Mouse (Mus musculus): ENCODE data around the gene Cadm1.
A peak's percentile ranks its signal among the peaks of the same experiment; 100 is the strongest.

Gene Cadm1

DNA sequence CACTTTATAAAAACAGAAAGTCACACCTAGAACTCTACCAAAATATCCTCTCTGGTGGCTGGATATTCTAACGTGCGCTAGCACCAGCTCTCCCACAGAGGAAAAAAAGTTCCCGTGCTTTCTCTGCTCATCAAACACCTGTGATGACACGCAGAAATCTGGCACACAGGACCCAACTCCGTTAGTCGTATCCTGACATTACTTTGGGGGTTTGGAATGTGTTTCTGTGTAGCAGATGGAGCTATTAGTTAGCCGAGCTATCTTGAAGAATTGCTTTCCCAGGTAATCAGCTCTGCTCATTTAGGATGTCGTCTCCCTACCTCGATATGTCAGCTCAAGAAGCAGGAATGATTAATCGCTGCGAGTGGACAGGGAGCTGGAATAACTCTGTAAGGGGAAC lies 80.3 kb downstream of the Cadm1 start:
- no peak for DNase-seq

DNA sequence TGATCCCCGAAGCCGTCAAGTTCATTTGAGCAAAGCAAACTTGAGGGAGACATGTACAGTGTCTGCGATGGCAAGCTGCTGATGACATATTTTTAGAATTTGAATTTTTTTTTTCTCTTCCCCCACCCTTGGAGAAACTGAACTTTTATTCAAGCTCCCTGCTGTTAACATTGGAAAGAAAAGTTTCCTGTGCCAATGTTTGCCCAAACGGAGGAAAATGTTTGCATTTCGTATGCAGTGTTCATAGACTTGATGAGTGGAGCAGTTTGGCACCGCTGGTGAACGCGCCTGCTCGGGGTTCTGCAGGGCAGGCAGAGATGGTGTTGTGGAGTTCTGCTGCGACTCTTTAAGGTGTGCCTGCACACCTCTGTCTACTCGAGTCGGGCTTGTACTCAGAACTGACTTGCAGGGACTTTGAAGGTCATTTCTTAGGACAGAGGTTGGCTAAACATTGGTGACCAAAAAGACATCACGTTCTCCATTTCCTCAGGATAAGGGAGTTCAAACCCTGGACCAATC lies 83.0 kb downstream of the Cadm1 start:
- no peak for DNase-seq

DNA sequence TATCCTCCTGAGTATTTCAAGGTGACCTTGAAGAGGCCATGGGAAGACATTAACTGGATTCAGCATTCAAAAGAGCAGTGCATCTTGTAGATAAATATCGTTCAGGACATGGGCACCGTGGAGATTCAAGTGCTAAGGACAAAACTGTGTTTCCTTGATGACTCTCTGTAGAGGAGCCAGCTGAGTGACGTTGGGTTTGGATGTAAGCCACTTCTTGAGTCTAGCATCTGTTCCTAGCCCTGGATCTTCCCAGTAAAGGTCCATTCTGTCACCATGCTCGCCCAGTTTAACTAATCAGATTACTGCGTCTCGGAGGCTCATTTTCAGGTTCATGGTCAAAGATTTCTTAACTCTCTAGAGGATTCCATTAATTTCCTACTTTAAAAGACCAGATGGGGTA lies 85.1 kb downstream of the Cadm1 start:
- DNase-seq: peak; percentile 37

DNA sequence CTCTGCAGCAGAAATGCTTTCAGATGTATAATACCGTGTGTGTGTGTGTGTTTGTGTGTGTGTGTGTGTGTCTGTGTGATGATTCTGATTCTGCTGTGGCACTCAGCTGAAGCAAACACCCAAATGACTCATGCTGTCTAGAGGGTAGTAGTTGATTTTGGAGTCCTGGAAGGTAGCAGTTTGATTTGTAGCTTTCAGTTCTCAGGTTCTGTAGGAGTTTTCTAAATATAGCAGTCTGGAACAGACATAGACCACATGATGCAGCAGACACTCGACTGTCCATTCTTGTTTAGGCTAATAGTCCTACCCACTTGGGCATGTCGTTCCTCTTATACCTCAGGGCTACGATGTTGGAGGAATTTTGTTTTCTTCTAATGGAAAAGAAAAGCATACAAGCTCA lies 86.4 kb downstream of the Cadm1 start:
- DNase-seq: no peak

DNA sequence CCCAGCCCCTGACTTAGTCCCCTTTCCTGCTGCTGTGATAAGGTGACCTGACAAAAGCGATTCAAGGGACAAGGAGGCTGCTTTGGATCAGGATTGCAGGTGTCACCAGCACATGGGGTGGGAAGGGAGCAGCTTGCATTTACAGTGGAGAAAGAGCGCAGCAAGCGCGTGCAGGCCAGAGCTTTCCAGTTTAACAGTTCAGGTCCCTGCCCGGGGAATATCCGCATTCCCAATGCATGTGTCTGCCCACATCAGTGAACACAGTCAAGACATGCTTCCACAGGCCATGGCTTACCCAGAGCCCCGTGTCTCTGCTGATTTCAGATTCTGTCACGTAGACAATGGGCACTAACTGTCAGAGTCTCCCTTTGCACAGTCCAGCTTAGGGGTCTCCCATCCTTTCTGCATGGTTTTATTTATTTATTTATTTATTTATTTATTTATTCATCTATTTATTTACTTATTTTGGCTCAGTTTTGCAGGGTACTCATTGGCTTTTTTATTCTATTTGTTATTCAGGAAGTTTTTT lies 89.6 kb downstream of the Cadm1 start:
- no peak for DNase-seq

DNA sequence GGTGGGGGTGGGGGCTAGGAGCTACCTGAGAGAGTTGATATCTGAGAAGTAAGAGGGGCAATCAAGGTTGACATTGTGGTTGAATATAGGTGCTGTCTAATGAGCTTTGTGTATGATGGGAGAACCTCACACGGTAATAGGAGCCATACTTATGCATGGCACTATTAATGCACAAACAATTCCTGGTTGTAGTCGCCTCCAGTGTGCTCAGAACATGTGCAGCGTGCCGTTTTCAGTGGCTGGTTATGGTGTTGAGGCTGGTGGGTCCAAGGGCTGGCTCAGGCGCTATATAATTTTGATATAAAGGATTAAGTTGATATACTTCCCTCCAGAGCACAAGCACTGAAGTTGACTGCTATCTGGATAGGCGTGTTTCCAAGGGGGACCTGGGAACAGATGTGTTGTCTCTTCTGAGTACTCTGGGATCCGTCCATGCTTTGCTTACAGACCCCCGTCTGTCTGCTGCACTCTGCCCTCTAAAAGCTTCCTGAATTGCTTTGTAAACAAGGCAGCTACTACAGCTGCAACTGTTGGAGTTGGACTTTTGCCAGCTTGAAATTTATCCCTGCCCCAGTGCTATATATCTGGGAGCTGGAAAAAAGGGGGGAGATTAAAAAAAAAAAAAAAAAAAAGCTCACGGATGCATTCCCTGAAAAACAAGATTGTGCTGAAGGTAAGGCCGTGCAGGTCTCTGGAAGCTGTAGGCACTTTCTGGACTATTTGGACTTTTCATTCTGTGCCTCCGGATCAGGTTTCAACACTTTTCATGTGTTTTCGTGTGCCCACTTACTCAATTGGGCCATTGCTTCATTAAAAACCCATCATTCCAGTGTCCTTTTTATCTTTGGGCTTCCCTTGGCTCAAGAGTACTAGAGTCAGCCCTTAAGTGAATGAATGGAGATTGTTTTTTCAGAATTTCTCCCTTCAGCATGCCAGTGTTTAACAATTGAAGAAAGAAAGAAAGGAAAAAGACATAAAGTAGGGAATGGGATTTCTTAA lies 93.8 kb downstream of the Cadm1 start:
- DNase-seq: no peak

DNA sequence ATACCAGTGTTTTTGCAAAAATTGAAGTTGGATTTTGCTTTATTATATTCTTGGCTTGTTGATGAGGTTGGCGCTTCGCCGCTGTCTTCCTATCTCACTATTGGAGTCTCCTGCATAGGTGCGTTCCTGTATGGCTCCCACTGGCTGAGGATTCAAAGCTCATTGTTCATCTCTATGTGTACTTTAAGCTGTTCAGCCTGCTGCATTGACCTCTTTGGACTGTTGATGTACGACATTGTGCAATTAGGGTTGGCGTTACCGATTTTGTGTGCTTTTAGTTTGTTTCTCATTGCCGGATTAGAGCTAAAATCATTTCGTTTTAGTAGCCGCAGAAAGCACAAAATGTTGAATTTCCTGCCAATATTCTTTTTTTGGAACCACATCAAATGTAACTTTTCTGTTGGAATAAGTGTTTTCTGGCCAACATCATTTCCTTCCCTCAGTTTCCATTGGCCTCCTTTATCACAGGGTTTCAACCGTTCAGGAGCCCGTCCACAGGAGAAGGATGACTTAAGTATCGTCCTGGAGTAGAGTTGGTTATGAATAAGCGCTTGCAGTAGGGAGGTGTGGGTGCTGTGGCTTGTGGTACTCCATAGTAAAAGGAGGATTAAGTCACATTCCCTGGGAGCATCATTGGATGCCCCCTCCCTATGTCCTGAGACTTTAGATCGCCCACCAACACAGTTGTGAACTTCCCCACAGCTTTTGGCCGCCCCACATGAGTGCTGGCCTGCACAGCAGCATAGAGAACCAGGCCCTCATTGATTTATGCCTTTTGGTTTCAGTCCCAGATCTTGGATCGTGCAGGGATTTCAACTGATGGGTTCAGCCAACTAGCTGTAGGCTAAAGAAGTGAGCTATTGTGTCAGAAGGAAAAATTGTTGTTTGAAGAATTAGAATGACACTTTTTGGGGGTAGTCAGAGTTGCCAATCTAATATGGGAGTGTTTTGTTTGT lies 94.9 kb downstream of the Cadm1 start:
- peak; percentile 34 for DNase-seq

DNA sequence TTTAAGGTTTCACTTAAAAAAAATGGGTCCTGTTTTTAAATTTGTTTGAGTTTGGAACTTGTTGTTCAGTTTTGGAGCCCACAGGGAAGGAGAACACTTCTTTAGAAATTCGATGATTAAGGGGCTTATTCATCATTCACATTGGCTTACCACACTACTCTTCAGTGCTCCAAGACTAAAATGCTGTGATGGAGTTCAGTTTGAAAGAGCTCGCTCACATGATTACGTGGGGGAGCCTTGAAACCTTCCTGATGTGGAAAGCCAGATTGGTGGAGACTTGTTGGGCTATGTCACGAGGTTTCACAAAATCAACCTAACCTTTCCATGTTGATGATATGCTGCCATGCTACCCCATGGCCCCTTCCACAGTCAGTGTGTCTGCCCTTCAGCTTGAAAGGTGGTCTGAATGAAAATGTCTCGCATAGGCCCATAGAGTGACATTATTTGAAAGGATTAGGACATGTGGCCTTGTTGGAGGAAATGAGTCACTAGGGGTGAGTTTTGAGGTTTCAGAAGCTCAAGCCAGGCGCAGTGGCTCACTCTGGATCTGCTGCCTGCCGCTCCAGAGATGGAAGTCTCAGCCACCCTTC lies 95.7 kb downstream of the Cadm1 start:
- DNase-seq: no peak

DNA sequence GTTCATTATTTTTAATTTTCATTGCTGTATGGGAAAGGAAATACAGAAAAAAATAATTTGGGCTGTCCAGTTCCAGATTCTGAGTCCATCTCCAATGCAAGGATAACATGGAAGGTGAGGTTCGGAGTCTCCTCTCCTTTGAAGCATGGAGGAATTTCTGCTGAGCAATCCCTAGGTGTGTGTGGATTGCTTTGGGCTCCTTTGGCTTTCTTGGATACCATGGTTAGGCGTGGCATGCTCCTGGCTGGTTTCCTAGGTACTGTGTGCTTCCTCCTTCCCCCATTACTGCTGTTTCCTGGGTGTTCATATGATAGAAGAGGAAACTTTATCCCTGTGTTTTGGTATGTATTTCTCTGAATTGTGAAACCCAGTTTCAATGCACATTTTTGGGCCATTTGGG lies 98.0 kb downstream of the Cadm1 start:
- no peak for DNase-seq

DNA sequence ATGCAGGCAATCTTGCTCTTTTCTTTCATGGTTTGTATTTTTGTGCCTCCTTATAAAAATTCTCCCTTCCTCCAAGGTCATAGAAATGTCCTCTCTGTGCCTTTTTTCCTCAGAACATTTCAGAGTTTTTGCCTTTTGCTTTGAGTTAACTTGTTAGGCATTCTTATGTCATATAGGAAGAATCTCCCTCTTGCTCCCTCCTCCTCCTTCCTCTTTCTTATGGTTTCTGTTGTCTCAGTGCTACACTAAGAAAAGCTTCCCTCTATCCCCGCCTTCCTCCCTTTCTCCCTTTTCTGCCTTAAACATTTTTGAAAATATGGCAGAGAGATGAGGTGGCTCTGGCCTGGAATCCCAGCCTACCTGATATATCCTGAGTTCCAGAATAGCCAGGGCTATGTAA lies 98.6 kb downstream of the Cadm1 start:
- DNase-seq: no peak

DNA sequence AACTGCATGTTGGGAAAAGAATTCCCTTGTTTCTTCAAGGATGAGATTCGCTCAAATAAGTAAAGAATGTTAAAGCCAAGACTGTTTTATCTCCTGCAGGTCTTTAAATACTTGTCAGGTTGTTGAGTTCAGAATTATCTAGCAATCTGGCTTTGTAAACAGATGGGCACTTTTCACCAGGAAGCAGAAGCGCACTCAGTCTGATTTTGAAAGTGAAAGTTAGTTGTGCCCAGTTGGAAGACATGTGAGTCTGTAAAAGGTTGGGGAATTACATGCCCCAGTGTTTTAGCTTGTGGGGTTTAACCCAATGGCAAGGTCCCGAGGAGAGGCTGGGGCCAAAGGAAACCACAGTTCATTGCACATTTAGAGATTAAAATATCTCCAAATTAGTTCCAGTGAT lies 104.7 kb downstream of the Cadm1 start:
- DNase-seq: no peak

DNA sequence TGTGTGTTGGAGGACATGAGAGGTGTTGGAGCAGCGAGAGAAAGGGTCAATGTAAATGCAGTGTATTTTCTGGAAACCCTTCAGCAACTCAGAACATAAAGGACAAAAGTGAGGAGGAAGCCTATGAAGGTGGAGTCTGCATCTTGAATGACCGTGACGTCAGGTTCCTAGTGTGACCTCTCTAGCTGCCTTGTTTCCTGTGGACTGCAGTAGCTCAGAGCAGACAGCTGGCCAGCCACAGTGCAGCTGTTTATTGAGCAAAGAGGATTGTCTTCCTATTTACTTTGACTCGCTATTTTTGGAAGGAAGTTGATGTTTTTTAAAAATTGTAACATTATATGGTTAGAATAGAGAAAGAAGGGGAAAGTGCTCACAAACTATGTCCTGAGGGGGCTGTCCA lies 112.7 kb downstream of the Cadm1 start:
- no peak for DNase-seq

DNA sequence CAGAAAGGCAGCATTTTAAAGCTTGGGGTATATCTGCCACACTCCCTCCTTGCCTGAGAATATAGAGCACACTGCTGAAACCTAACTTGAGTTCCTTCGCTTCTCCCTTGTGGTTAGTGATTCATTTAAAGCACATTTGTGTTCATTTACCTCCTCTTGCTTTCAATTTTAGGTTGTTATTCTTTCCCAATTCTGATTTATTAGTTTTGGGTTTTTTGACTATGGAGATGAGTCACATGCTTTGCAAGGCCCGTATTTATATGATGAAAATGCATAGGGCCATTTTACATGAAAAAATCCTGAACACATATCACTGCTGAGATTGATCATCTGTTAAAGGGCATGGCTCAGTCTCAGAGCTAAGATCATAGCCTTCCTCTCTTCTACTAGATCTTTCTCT lies 115.1 kb downstream of the Cadm1 start:
- DNase-seq: no peak

DNA sequence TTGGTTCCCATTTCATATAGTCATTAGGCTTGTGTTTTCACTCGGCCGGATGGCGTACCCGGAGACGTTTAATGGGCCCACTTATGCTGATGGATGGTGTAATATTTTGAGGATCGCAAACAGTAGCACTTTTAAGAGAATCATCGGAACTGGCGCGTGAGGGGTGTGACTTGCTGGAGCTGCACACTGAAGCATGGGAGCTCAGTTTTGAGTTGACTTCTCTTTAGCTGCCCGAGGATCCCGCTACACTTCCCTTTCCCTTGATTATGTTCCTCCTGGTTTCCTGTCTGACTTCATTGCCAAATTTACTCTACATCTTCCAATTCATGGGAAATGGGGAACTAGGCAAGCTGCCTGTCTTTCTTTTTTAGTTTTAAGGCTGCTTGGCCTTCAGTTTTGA lies 121.5 kb downstream of the Cadm1 start:
- DNase-seq: no peak

DNA sequence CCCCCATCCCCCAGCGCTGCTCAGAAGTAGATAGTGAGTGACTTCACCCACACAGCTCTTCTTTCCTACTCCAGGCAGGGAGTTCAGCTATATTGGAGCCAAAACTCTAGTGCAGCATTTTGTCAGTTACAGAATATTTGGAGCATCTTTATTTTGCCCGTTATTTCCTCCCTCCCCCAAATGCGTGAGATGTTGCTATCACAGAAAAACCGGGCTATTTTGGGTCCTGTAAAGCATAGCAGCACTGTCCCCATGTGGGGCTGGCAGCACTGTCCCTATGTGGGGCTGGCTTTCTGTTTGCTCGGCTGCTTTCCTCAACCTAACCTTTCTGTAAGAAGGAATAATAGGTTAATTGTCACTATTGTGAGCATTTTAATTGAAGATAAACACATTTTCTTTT lies 122.2 kb downstream of the Cadm1 start:
- DNase-seq: peak; percentile 32

DNA sequence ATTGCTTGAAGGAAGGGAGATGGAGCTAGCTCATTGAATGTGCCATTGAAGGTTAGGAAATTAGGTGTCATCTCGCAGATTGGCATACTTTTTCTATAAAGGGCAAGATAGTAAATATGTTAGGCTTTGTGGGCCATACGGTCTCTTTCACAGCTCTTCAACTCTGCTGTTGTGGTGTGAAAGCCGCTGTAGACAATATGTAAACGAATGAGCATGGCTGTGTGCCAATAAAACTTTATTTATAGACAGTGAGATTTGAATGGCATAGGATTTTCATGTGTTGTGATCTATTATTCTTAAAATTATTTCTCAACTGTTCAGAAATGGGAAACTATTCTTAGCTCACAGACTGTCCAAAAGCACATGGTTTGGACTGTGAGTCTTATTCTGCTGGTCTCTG lies 123.0 kb downstream of the Cadm1 start:
- DNase-seq: no peak

DNA sequence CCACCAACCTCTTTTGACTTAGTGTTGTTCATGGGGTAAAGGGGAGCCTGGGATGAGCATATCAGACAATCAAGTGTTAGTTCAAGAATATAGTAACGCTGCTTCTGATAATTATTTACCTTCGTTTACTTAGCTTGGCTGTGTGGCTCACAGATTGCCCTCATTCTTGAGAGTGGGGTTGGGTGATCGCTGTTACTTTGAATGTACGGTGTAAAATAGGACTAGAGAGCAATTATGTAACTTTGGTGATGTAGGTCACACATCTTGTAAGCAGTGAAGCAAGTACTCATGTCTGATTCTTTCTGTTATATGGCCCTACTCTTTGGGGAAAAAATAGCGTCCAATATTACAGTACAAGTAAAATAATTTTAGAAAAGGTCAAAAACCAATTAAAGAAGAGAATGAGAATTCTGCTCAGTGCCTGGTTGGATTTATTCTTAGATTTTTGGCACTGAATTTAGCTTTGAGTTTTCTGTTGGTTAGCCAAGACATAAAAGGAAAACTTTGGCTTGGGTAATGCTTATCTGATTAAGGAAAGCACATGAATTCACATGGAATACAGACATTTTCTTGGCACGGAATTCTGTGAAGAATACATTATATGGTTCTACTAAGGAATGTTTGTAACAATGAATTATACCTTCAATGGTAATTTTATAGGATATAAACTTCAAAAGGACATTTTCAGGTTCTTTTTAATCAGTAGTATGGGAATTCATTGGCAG lies 129.6 kb downstream of the Cadm1 start:
- DNase-seq: no peak

DNA sequence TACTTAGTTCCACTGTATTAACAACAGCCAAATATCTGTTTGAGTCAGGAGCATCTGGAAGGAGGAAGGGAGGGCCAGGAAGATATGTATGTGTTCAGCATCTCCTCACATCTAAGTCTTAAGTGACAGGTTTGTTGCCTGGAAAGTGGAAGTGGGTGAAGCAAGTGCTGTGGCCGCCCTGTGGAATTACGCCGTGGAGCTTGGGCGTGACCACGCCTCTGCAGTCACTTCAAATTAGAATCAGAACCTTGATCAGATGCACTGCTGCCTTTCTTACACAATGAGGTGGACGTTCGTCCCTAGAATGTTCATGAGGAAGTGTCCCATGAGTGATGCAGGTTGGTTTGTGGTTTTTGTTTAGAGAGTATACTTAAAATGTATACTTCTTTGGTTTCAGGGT lies 131.6 kb downstream of the Cadm1 start:
- DNase-seq: no peak

DNA sequence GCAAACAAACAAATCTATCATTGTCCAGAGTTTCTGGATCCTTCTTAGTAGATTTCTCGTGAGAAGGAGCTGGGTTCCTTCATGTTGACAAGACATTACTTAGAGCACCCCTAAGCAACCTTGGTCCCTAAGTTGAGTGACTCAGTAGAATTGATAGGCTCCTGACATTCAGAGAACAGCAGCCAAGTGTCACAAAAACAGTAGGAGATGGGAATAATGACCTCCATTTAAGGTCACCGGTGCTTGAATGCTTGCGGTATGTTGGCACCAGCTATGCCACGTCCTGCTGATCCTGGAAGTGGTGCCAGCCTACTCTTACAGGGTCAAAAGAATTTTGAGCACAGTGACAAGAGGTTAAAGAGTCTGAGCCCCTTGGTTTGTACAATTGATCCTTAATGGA lies 139.2 kb downstream of the Cadm1 start:
- no peak for DNase-seq

DNA sequence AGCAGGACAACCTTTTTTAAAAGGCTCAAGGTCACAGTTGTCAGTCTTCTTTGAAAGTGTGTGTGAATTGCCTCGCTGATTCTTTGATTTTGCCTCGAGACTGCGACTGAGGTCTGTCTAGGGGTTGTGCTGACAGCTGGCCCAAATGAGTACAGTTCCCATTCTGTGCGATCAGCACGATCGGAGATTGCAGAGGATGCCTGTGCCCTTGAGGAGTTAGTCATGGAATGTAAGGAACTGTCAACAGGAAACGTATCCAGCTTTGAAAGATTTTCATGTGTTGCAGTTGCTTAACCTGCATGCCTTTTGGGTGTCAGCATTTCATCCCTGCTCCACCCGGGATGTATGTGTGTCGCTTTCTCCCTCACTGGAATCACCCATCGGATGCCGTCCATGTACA lies 141.6 kb downstream of the Cadm1 start:
- no peak for DNase-seq

DNA sequence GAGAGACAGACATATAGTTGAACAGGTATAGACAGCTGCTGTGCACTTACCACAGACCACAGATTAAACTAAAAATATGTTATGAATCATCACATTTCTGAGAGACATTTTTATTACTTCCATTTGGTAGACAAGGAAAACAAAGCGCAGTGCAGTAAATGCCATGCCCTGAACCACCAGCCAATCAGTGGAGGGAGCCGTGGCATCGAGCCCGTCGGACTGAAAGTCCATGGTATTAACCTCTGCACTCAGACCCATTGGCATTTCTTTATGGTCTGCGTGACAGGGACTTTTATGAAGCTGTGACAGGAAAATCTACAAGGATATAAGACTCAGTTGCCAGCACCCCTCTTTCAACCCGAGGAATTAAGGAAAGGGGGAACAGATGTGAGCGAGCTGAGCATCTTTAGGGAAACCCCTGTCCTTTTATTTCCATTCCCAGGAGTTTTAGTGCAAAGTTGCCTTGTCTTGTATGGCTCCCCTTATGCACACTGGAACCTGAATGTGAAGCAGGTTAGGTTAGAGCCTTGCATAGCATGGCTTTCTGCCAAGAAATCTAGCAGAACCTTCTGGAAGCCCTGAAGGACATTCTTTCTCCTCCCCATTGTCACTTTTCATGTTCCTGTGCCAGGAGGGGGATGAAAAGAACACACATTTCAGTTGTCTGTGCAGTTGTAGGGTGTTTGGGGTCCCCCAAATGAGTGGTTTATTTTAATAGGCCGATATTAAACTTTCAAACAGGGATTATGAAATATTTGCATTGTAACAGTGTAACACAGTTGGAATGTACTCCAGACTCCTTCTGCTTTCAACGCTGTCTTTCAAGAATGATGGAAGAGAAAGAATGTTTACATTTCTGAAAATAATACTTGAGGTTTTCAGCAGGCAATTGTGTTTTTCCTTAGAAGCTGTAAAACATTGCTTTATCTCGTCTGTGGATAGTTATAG lies 145.1 kb downstream of the Cadm1 start:
- DNase-seq: no peak
